Mouse (Mus musculus) midbrain, embryonic 14.5 days (tissue): ENCODE data around the gene Pigk. TPM values are rescaled to one million over a fixed set of nuclear protein-coding genes. Genes with fewer than 3 reads are reported as not detected.

Experiments used
- ATAC-seq: fragments of 200-750 bp; cut with Nextera tagmentation; 2 replicates; pipeline ENCODE4 v1.8.0; 2017; ENCODE audit warnings: moderate number of reproducible peaks, moderate library complexity; ENCODE audit not compliant: low FRiP score, low TSS enrichment
- DNase-seq: peaks from one replicate; pipeline ENCODE4 v3.0.0-alpha.2; 2015
- H3K27ac ChIP-seq: fragments of 300-500 bp; sonication (generic); replicated peaks from 2 replicates; pipeline ENCODE4 v1.5.1; 2014; ENCODE audit warnings: mild to moderate bottlenecking, low read depth, low read length, moderate library complexity
- H3K27me3 ChIP-seq: fragments of 300-500 bp; sonication (generic); 2 replicates; pipeline ENCODE4 v1.6.1; 2014; ENCODE audit warnings: low read length, control low read depth, mixed read lengths; ENCODE audit not compliant: control insufficient read depth, insufficient read depth
- H3K36me3 ChIP-seq: fragments of 300-500 bp; sonication (generic); 2 replicates; pipeline ENCODE4 v1.6.1; 2014; ENCODE audit warnings: low read length, control low read depth; ENCODE audit not compliant: control insufficient read depth, insufficient read depth
- H3K4me1 ChIP-seq: fragments of 300-500 bp; sonication (generic); 2 replicates; pipeline ENCODE4 v1.6.1; 2014; ENCODE audit warnings: mild to moderate bottlenecking, antibody characterized with exemption, low read length, control low read depth; ENCODE audit not compliant: control insufficient read depth, insufficient read depth
- H3K4me2 ChIP-seq: fragments of 300-500 bp; sonication (generic); 2 replicates; pipeline ENCODE4 v1.6.1; 2014; ENCODE audit warnings: mild to moderate bottlenecking, low read length, moderate library complexity
- H3K4me3 ChIP-seq: fragments of 300-500 bp; sonication (generic); replicated peaks from 2 replicates; pipeline ENCODE4 v1.5.1; 2014; ENCODE audit warnings: low read depth, low read length
- H3K9ac ChIP-seq: fragments of 300-500 bp; sonication (generic); replicated peaks from 2 replicates; pipeline ENCODE4 v1.6.1; 2014; ENCODE audit warnings: mild to moderate bottlenecking, low read length, moderate library complexity
- H3K9me3 ChIP-seq: fragments of 300-500 bp; sonication (generic); 2 replicates; pipeline ENCODE4 v1.6.1; 2016; ENCODE audit warnings: low read length, control low read depth, mixed read lengths; ENCODE audit not compliant: control insufficient read depth
- WGBS: fragments of 180-500 bp; shearing (Covaris S2); extraction: QIAGEN DNeasy Blood & Tissue Kit; methylation state at CpG from one replicate; pipeline ENCODE4 v1.1.7; 2014; 5-methylcytosine and 5-hydroxymethylcytosine counted together
- polyA plus RNA-seq: library from polyadenylated mRNA; unstranded; fragments of >200 nt; fragmentation: Nextera tagmentation; extraction: Ambion mirVana; gene quantifications from 2 replicates; pipeline ENCODE4 v1.2.1, GENCODE M21; 2014

The Pigk gene
- polyA plus RNA-seq, 1 experiment from 2014 or later = 50.6 TPM

DNA sequence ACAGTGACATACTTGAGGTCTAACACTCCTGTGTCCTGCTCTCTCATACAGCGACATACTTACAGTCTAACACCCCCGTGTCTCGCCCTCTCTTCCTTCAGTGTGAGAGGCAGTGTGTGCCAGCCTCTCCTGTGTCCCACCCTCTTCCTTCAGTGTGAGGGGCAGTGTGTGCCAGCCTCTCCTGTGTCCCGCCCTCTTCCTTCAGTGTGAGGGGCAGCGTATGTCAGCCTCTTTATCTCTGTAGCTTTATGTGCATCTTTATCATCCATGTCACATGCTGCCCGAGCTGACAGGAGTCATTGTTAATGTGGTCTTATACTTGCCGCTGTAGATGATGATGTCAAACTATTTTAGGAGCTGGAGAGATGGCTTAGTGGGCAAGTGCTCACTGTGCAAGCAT lies 41.6 kb downstream of the Pigk start:
- ATAC-seq = no peak

DNA sequence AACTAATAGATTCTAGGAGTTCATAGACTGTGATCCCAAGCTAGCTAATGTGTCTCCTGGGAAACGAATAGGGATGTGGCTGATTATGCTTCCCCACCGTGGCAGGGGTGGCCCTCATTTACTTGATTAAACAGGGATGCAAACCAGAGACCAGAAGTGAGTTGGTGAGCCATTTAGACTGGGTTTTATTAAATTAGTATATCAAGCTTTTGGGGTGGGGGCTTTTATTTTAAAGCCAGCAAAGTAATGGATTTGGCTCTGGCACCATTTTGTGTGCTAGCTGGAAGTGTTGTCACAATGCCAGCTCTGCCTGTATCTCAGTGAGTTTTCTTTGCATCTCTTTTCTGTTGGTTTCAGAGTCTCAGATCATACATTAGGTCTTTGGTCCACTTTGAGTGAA lies 43.0 kb downstream of the Pigk start:
- WGBS = 32% methylated on average over 2 of the region's 2 CpGs
- DNase-seq (no peak), ATAC-seq (no peak)
- H3K4me3 ChIP-seq = no peak overlapping the region
- H3K27ac ChIP-seq = no peak overlapping the region
- no peaks in the 10 kb centered on the region for H3K9me3 ChIP-seq
- no peak overlapping the region for H3K9ac ChIP-seq
- peaks cover 12% of the 10 kb centered on the region; the same call in 1 of the 2 replicates for H3K4me1 ChIP-seq
- H3K4me2 ChIP-seq = no peak overlapping the region
- 0 out of 2 replicates have a peak, but pooled peaks cover 3% of the 10 kb centered on the region for H3K36me3 ChIP-seq
- H3K27me3 ChIP-seq = no peaks in the 10 kb centered on the region

More for the DNA sequence above, 41.6 kb downstream of the Pigk start:
- Histone ChIP-seq H3K9ac (no peak overlapping the region), H3K4me2 (no peak overlapping the region), H3K4me3 (no peak overlapping the region), H3K27ac (no peak overlapping the region), H3K27me3 (no peaks in the 10 kb centered on the region), H3K9me3 (no peaks in the 10 kb centered on the region), H3K36me3 (0 out of 2 replicates have a peak, but pooled peaks cover 5% of the 10 kb centered on the region), H3K4me1 (peaks cover 12% of the 10 kb centered on the region; the same call in 1 of the 2 replicates)
- DNase-seq = no peak
- WGBS = 79% methylated on average over 7 of the region's 7 CpGs

DNA sequence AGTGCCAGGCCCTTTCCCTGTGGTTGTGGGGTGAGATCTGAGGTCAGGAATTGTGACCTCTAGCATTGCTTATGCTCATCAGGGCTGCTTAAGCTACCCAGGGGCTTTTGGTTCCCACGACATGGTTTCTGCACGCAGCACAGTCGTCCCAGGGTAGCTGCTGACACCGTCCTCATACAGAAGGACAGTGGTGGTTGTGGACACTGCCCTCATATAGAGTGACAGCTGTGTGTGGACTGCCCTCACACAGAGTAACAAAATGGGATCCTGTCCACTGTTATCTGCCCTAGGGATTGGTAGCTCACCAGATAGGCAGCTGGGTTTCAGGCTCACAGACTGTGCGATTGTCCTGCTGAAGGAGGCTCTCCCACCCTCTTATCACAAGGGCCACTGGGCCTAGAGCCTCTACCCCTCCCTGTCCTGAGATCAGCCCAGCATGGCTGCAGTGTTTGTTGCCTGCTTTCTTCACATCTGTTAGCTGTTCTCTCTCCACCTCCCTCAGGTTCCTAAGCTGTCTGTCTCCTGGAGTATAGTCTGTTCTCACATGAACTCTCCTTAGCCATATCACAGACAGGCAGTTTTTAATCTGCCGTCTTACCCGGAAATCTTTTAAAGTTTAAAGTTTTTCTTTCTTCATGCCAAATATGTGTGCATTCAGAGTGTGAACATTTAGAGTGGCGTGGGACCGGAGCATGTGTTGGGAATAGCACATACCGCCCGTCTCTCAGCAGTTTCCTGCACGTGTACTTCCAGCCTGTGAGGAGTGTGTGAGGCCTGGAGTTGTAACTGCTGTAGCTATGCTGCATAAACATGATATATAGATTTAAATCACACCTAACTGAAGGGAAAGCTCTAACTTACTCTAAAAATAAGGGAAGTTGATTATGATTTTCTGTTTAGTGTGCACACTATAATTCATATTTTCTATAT lies 43.8 kb downstream of the Pigk start:
- no peaks in the 10 kb centered on the region for H3K27me3 ChIP-seq
- ATAC-seq (no peak), DNase-seq (no peak)
- no peak overlapping the region for H3K4me2 ChIP-seq
- H3K36me3 ChIP-seq = no peaks in the 10 kb centered on the region
- no peak overlapping the region for H3K27ac ChIP-seq
- peaks cover 12% of the 10 kb centered on the region; the same call in 1 of the 2 replicates for H3K4me1 ChIP-seq
- WGBS = 65% methylated on average over 12 of the region's 12 CpGs
- H3K4me3 ChIP-seq = no peak overlapping the region
- no peaks in the 10 kb centered on the region for H3K9me3 ChIP-seq
- no peak overlapping the region for H3K9ac ChIP-seq

DNA sequence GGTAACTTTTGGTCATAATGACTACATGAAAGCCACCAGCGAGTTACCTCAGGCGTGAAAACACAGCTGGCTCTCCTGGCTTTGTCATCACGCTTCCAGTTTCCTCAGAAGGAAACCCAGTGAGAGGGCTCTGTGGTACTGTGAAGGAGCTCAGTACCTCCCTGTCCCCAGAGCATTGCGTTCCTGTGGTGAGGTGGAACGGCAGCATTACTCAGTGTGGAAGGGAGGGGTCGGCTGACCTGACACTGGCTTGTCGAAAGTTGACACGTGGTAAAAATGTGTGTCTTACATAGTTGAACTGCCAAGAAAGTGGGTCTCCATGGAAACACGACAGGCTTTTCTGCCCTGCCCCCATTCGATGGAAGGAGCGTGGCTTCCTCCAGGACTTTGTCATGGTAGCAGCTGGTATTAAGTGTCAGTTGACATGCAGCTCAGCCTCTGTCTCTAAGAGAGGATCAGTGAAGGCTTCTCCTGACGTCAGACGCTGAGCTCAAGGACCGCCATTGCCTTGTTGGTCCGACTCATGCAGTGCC lies 44.7 kb downstream of the Pigk start:
- no peak overlapping the region for H3K9ac ChIP-seq
- H3K9me3 ChIP-seq = no peaks in the 10 kb centered on the region
- H3K4me2 ChIP-seq = no peak overlapping the region
- H3K4me3 ChIP-seq = no peak overlapping the region
- 0 out of 2 replicates have a peak, but pooled peaks have one; percentile 41 for ATAC-seq
- no peaks in the 10 kb centered on the region for H3K27me3 ChIP-seq
- no peak overlapping the region for H3K27ac ChIP-seq
- 34% methylated on average over 15 of the region's 15 CpGs for WGBS
- H3K4me1 ChIP-seq = peaks cover 12% of the 10 kb centered on the region; the same call in 1 of the 2 replicates
- H3K36me3 ChIP-seq = no peaks in the 10 kb centered on the region
- DNase-seq = peak; percentile 62

DNA sequence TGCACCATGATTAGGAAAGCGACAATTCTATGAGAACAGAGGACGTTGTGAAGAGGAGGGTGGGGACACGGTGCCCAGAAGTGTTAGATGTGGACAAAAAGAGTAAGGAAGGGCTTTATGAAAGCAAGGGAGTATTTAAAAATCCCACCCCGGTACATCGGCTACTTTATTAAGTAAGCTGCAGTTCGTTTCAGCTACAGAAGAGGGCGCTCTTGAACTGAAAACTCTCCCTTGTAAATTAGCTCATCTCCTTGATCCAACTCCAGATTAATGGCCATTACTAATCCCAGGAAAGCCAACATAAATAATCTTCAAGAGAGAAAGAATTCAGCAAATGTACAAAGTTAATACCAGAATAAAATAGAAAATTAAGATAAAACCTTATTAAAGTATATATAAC lies 47.2 kb downstream of the Pigk start:
- Histone ChIP-seq H3K4me3 (no peak overlapping the region), H3K36me3 (no peaks in the 10 kb centered on the region), H3K9me3 (no peaks in the 10 kb centered on the region), H3K9ac (no peak overlapping the region), H3K27me3 (no peaks in the 10 kb centered on the region), H3K27ac (no peak overlapping the region), H3K4me1 (peaks cover 12% of the 10 kb centered on the region; the same call in 1 of the 2 replicates), H3K4me2 (no peak overlapping the region)
- DNase-seq = peak; percentile 80
- 22% methylated on average over 7 of the region's 7 CpGs for WGBS
- ATAC-seq = no peak

DNA sequence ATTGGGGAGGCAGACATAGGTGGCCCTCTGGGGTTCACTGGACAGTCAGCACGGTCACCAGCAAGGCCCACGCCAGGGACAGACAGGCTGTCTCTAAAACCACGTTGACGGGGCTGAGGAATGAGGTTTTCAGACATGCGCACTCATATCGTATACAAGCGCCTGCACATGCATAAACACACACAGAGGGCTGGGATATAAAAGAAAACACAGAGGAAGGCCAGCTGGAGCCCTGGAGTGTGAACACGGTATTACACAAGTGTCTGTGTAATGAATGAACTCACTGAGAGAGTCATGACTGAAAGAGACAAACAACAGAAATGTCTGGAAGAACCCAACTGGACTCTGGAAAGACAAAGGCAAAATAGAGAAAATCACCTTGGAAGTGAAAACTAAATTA lies 47.8 kb downstream of the Pigk start:
- no peak overlapping the region for H3K9ac ChIP-seq
- H3K4me2 ChIP-seq = no peak overlapping the region
- ATAC-seq = no peak
- 88% methylated on average over 8 of the region's 8 CpGs for WGBS
- H3K4me1 ChIP-seq = peaks cover 12% of the 10 kb centered on the region; the same call in 1 of the 2 replicates
- DNase-seq = no peak
- H3K4me3 ChIP-seq = no peak overlapping the region
- H3K27ac ChIP-seq = no peak overlapping the region
- H3K36me3 ChIP-seq = 0 out of 2 replicates have a peak, but pooled peaks cover 1% of the 10 kb centered on the region
- no peaks in the 10 kb centered on the region for H3K9me3 ChIP-seq
- no peaks in the 10 kb centered on the region for H3K27me3 ChIP-seq

DNA sequence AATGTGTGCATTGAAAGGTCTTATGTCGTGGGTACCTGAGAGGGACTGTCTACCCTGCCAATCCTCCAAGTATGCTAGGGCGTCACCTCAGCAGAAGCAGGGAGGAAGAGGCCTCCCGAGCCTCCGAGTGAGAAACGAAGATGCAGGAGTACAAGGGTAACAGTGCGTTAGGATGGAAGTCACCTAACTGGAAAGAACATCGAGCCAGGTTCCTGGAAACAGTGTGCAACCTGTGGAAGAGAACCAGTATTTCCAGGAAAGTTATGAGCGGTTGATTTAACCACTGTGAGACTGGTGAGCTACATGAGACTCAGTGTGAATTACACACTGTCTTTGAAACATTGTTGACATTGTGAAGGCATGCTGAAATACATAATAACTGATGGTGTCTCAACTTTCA lies 48.4 kb downstream of the Pigk start:
- 0 out of 2 replicates have a peak, but pooled peaks cover 4% of the 10 kb centered on the region for H3K36me3 ChIP-seq
- H3K27me3 ChIP-seq = no peaks in the 10 kb centered on the region
- no peaks in the 10 kb centered on the region for H3K9me3 ChIP-seq
- no peak overlapping the region for H3K4me3 ChIP-seq
- WGBS = 90% methylated on average over 8 of the region's 8 CpGs
- H3K4me2 ChIP-seq = no peak overlapping the region
- H3K4me1 ChIP-seq = peaks cover 12% of the 10 kb centered on the region; the same call in 1 of the 2 replicates
- DNase-seq (no peak), ATAC-seq (no peak)
- H3K9ac ChIP-seq = no peak overlapping the region
- H3K27ac ChIP-seq = no peak overlapping the region

DNA sequence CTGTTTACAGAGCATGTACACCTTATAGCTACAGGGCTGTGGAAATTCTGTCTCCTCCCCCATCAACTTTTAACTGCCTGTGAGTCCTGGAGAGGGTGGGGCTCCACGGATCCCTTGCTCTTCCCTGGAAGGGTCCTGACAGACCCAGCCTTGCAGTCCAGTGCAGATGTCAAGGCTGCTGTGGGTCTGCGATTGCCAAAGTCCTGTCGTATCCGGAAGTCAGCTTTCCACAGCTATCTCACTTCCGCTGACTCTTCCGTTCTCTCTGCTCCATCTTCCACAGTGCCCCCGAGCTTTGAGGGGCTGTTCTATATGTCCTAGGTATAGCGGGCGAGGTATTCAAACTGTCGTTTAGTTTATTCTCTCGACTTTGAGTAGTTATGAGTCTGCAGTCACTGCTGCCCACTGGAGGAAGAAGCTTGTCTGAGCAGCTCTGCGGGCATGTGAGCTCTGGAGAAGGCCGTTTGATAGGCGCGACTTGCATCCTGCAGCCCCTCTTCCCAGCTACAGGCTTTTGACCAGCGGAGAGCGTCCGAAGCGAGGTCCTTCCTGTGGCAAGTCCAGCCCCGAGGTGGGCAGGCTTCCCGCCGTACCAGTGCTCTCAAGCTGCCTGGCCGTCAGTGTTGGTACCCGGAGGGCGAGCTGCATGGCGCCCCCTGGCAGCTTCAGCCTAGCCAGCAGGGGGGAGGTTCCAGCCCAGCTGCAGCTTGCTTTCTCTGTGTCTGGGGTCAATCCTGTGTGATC lies 49.4 kb downstream of the Pigk start:
- Histone ChIP-seq H3K27me3 (no peaks in the 10 kb centered on the region), H3K36me3 (peaks cover 8% of the 10 kb centered on the region; the same call in 1 of the 2 replicates), H3K4me1 (peaks cover 7% of the 10 kb centered on the region; the same call in 1 of the 2 replicates), H3K4me2 (peak overlapping the region; percentile 22), H3K9me3 (no peaks in the 10 kb centered on the region), H3K4me3 (no peak overlapping the region), H3K9ac (no peak overlapping the region), H3K27ac (no peak overlapping the region)
- DNase-seq (no peak), ATAC-seq (no peak)
- WGBS = 48% methylated on average over 26 of the region's 26 CpGs
